Mouse (Mus musculus): Measurements from ENCODE around the gene Slc30a3.
"Not testable (repeated sequence)": the region's sequence is repeated elsewhere in the genome, so short reads cannot be mapped to it uniquely, and the experiment has no call there.

Slc30a3 gene

DNA sequence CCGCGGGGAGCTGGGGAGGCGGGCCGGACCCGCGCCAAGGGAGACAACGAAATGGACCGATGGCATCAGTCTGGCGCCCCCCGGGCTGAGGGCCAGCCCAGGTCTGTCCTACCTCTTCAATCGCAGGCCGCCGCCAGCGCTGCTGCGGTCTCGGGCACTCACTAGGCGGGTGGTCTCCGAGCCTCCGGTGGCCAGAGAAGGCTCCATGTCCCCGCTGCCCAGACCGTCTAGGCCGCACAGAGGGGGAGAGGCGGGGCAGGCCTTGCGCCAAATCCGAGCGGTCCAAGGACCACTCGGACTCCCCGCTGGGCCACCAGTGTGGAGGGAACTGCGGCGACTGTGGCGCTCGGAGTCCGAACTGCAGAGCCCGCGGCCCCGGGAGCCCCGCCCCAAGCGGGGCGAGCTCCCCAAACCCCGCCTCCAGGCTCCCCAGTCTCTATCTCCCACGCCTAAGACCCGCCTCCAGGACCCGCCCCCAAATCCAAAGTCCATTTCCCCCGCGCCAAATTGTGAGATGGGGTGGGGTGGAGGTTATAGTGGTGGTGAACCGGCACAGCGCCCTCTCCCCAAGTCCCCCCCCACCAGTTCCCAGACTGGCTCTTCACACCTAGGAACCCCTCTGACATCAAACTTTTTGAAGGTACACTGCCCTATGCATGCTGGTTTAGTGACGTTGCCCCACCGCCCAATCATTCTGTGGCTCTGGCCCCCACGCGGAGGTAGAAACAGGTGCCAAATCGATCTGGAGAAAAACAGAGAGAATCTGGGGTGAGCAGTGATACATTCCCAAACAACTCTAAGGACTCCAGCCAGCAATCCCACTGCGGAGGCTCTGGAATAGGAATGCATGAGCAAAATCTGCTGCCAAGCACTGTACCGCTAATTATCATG is 14.6 kb downstream of the Slc30a3 start:
- peak; percentile 70 for DNase-seq (ENCODE audit: low read depth)

GRCm38 (mm10) chr5:31092231-31092975 is 15.6 kb downstream of the Slc30a3 start:
- DNase-seq (ENCODE audit: low read depth) = no peak

DNA sequence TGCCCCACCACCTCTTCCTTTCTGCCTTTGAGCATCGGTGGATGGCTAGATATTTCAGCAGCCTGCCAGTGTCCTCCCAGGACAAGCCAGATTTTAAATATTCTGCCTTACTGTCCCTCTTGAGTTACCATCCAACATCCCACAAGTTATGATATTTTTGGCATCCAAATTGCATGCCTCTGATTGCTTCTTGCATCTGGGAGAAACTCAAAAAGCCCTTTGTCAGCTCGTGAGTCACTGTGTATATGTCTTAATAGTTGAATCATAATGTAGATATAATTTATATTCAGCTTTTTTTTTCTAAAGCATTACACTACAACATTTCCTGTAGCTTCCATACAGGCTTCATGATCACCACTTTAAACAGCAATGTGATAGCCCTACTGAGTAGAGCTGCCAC is 20.9 kb downstream of the Slc30a3 start:
- DNase-seq (ENCODE audit: low read depth) = no peak

DNA sequence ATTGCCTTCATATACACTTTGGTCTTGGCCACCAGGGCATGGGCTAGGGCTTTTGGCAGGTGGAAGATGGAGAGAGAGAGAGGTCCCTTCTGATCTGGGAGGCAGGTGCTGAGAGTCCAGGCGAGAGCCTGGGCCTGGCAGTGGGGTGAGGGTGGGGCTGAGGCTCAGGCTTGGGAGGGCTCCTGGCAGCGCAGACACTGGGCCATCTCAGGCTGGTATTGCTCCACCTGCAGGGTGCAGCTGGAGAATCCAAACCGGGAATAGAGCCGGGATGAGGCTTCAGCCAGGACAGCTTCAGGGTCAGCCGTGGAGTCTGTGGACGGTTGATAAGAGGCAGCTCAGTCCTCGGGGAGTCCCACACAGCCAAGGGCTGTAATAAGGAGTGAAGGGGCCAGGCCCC is 21.4 kb downstream of the Slc30a3 start:
- no peak for DNase-seq (ENCODE audit: low read depth)

- peak; percentile 35 for DNase-seq (ENCODE audit: low read depth)
Observed at GRCm38 (mm10) chr5:31083949-31084348, 24.1 kb downstream of the Slc30a3 start.

DNA sequence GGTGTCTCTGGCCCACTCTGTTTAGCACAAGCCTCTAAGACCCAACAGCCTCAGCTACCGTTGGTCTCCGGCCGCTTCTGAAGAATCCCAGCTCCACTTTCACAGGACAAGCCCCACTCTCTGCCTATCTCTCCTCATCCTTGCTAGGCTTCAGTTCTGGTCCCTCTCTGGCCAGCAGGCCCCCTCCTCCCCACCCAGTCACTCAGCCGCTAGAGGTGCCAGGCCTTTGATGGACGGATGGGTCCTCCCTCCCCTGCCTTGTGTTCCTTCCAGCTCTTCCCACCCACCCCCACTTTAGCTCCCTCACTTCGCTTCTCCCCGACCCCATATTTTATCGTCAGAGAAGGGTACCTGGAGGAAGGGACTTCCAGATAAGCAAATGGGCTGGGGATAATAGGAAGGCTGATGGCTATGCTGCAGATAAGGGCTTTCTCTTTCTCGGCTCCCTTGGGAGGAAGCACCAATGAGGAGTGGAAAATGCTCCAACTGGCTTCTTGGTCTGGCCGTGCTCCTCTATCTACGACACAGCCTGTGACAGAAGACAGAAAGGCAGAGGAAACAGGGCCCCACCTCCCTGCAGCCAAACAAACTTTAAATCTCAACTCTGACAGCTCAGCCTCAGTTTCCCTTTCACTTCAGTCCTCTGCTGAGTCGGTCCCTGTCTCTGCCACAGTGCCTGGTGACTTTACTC is 25.0 kb downstream of the Slc30a3 start:
- no peak for DNase-seq (ENCODE audit: low read depth)

- DNase-seq (ENCODE audit: low read depth) = peak; percentile 73
Observed at GRCm38 (mm10) chr5:31082355-31082754, 25.7 kb downstream of the Slc30a3 start.

DNA sequence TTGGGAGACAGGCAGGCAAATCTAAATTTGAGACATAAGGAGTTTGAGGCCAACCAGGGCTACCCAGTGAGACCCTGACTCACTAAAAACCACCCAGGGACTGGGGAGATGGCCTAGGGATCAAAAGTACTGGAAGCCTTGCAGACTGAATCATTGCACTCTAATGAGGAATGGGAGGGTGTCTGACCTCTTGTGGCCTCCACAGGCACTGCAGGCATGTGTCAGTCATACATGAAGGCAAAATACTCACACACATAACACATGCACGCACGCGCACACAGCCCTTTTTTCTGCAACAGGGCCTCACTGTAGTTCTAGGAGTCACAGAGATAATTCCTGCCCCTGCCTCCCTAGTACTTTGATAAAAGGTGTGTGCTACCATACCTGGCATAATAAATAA is 26.7 kb downstream of the Slc30a3 start:
- DNase-seq (ENCODE audit: low read depth) = peak; percentile 72

GRCm38 (mm10) chr5:31080795-31081164 is 27.3 kb downstream of the Slc30a3 start:
- no peak for DNase-seq (ENCODE audit: low read depth)

GRCm38 (mm10) chr5:31080059-31080794 is 27.8 kb downstream of the Slc30a3 start:
- no peak for DNase-seq (ENCODE audit: low read depth)

- no peak for DNase-seq (ENCODE audit: low read depth)
Observed at GRCm38 (mm10) chr5:31076346-31076745, 31.7 kb downstream of the Slc30a3 start.

- no peak for DNase-seq (ENCODE audit: low read depth)
Observed at GRCm38 (mm10) chr5:31073176-31073575, 34.9 kb downstream of the Slc30a3 start.

DNA sequence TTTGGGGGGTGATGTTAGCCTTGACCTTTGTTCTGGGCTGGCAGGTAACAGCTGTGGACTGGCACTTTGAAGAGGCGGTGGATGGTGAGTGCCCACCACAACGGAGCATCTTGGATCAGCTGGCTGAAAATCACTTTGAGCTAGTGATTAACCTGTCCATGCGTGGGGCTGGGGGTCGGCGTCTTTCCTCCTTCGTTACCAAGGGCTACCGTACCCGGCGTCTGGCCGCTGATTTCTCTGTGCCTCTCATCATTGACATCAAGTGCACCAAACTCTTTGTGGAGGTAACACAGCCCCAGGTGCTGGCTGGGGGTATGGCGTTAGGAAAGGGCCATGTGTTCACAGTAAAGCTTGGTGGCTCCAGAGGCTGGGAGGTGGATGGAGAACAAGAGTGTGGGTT is 36.2 kb downstream of the Slc30a3 start:
- DNase-seq (ENCODE audit: low read depth) = no peak

GRCm38 (mm10) chr5:31071059-31071458 is 37.0 kb downstream of the Slc30a3 start:
- DNase-seq (ENCODE audit: low read depth) = no peak

- DNase-seq (ENCODE audit: low read depth) = no peak
Observed at GRCm38 (mm10) chr5:31069810-31070209, 38.2 kb downstream of the Slc30a3 start.

GRCm38 (mm10) chr5:31055216-31056140 is 52.6 kb downstream of the Slc30a3 start:
- DNase-seq (ENCODE audit: low read depth) = peak; percentile 67

- peak; percentile 93 for DNase-seq (ENCODE audit: low read depth)
Observed at GRCm38 (mm10) chr5:31054261-31055215, 53.5 kb downstream of the Slc30a3 start, which contains the start of gene Cad. Cad (plus strand) TSS chr5:31054780.

- not testable (repeated sequence) for DNase-seq (ENCODE audit: low read depth)
Observed at GRCm38 (mm10) chr5:31053728-31054127, 54.3 kb downstream of the Slc30a3 start.

DNA sequence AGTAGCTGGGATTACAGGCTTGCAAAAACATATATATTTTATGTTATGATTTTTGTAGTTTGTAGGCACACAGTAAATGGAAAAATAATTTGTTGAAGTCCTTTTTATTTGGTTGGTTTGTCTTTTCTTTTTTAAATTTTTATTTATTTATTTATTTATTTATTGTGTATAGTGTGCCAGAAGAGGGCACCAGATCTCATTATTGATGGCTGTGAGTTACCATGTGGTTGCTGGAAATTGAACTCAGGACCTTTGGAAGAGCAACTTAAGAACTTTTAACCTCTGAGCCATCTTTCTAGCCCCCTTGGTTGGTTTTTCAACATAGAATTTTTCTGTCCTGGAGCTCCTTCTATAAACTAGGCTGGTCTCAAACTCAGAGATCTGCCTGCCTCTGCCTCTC is 57.6 kb downstream of the Slc30a3 start:
- DNase-seq (ENCODE audit: low read depth) = peak; percentile 57
